Mouse (Mus musculus) ovary, postnatal 36 days (tissue): ENCODE data around the gene 1700016H13Rik.

ENCODE experiments used
- DNase-seq: peaks from one replicate; pipeline ENCODE4 v3.0.0; 2022; ENCODE audit warnings: low spot score, mixed read lengths

Gene 1700016H13Rik

GRCm38 (mm10) chr5:103673611-103674010 lies 17.8 kb upstream of the 1700016H13Rik start:
- no peak for DNase-seq

- DNase-seq, result no peak
These were observed 16.0 kb upstream of the 1700016H13Rik start for GRCm38 (mm10) chr5:103671858-103672257.

GRCm38 (mm10) chr5:103665876-103666275 lies 10.1 kb upstream of the 1700016H13Rik start:
- DNase-seq, result no peak

- no peak for DNase-seq
These were observed 9.1 kb upstream of the 1700016H13Rik start for GRCm38 (mm10) chr5:103664932-103665331.

GRCm38 (mm10) chr5:103659571-103659970 lies 3.8 kb upstream of the 1700016H13Rik start:
- no peak for DNase-seq

- no peak for DNase-seq
These were observed 3.1 kb upstream of the 1700016H13Rik start for GRCm38 (mm10) chr5:103658921-103659320.

GRCm38 (mm10) chr5:103654780-103655179 lies 1.0 kb downstream of the 1700016H13Rik start:
- DNase-seq, result no peak

GRCm38 (mm10) chr5:103654225-103654624 lies 1.6 kb downstream of the 1700016H13Rik start:
- DNase-seq, result peak; percentile 21

- DNase-seq, result no peak
These were observed 8.5 kb downstream of the 1700016H13Rik start for GRCm38 (mm10) chr5:103647320-103647719.

- no peak for DNase-seq
These were observed 11.6 kb downstream of the 1700016H13Rik start for GRCm38 (mm10) chr5:103644167-103644566.

GRCm38 (mm10) chr5:103637162-103637561 lies 18.6 kb downstream of the 1700016H13Rik start:
- no peak for DNase-seq

- DNase-seq, result no peak
These were observed 25.8 kb downstream of the 1700016H13Rik start for GRCm38 (mm10) chr5:103629854-103630580.

GRCm38 (mm10) chr5:103629111-103629764 lies 26.6 kb downstream of the 1700016H13Rik start, which contains the start of gene Slc10a6:
Gene Slc10a6 (minus strand): TSS chr5:103629403.
- DNase-seq, result peak; percentile 68

GRCm38 (mm10) chr5:103628499-103628898 lies 27.3 kb downstream of the 1700016H13Rik start:
- DNase-seq, result no peak

- DNase-seq, result no peak
These were observed 31.0 kb downstream of the 1700016H13Rik start for GRCm38 (mm10) chr5:103624831-103625230.

- no peak for DNase-seq
These were observed 33.5 kb downstream of the 1700016H13Rik start for GRCm38 (mm10) chr5:103622321-103622720.

GRCm38 (mm10) chr5:103620301-103620973 lies 35.4 kb downstream of the 1700016H13Rik start:
- DNase-seq, result peak; percentile 25

GRCm38 (mm10) chr5:103617191-103617590 lies 38.6 kb downstream of the 1700016H13Rik start:
- DNase-seq, result no peak

- no peak for DNase-seq
These were observed 41.5 kb downstream of the 1700016H13Rik start for GRCm38 (mm10) chr5:103614356-103614755.

GRCm38 (mm10) chr5:103612316-103612715 lies 43.5 kb downstream of the 1700016H13Rik start:
- no peak for DNase-seq

GRCm38 (mm10) chr5:103610856-103611472 lies 44.8 kb downstream of the 1700016H13Rik start:
- DNase-seq, result no peak

GRCm38 (mm10) chr5:103610148-103610547 lies 45.7 kb downstream of the 1700016H13Rik start:
- DNase-seq, result no peak
